Mouse (Mus musculus) frontal cortex, adult 2 months (tissue): ENCODE data around the gene Sel1l. TPM values are rescaled to one million over a fixed set of nuclear protein-coding genes. Genes with fewer than 3 reads are reported as not detected.
"Not testable (repeated sequence)": the region's sequence is repeated elsewhere in the genome, so short reads cannot be mapped to it uniquely, and the experiment has no call there.

Experiments used
- DNase-seq, 2 experiments: peaks; one replicate each; pipeline ENCODE4 v3.0.0; 2022; ENCODE audit warnings: low spot score in 1 of 2; ENCODE audit errors: extremely low spot score in 1 of 2
- polyA plus RNA-seq: library from polyadenylated mRNA; depleted of rRNA; stranded (reverse); fragments of >200 nt; gene quantifications from 2 replicates; pipeline ENCODE4 v1.2.3, GENCODE M21; 2012

Sel1l gene
- polyA plus RNA-seq, 1 experiment = 92.3 TPM

GRCm38 (mm10) chr12:91820461-91820860 is 28.5 kb downstream of the Sel1l start:
- DNase-seq = no peak

GRCm38 (mm10) chr12:91818726-91819125 is 30.2 kb downstream of the Sel1l start:
- no peak for DNase-seq

GRCm38 (mm10) chr12:91815990-91816389 is 33.0 kb downstream of the Sel1l start:
- peak in 1 of 2 experiments; percentile 74 for DNase-seq

GRCm38 (mm10) chr12:91815552-91815951 is 33.4 kb downstream of the Sel1l start:
- DNase-seq = no peak

DNA sequence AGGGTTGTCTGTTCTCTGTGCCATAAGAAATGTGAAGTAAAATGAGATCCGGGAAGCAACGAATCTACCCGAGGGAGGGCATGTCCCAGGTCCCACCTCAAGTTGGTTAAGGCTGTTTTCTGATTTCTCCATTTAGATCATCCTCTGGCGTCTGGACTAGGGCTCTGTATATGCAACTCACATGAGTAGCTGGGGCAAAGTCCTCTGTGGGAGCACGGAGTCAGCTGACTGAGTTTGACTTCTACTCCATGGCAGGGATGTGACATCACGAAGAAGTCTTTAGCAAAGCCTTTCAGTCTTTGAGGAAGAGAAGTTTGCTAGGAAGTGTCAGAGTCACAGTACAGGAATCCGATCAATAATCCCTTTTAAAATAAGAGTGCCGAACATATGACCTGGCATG is 40.0 kb downstream of the Sel1l start:
- no peak for DNase-seq

DNA sequence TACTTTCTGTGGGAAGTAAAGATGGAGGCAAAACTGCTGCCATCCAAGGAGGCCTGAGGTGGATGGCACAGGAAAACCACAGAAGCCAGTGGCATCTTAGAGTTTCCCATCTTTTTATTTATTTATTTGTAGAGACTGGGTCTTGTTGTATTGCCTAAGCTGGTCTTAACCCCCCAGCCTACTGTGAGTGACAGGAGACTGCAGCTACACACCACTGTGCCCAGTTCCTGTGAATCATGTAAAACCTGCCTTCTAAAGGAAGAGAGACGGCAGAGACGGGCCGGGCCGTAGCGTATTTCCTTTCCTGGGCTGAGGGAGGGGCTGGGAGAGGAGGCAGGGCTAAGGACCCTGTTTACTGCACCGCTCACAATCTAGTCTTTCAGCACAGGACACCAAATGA is 41.2 kb downstream of the Sel1l start:
- DNase-seq = no peak

- no peak for DNase-seq
Measured at GRCm38 (mm10) chr12:91807095-91807494, 41.9 kb downstream of the Sel1l start.

DNA sequence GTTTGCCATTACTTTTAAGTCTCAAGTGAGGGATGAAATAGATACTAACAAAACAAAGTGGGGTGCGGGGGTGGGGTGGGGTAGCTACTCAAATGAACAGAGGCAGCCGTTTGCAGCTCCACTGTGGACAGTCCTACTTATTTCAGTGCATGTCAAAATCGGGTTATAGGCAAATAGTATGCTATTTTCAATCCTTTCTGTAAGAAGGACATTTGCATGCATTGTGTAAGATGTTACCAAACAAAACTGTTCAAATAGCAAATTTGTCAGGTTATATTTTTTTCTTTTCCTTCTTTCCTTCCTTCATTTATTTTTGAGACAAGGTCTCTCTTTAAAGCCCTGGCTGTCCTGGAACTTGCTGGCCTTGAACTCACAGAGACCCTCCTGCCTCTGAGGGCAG is 44.7 kb downstream of the Sel1l start:
- no peak for DNase-seq

DNA sequence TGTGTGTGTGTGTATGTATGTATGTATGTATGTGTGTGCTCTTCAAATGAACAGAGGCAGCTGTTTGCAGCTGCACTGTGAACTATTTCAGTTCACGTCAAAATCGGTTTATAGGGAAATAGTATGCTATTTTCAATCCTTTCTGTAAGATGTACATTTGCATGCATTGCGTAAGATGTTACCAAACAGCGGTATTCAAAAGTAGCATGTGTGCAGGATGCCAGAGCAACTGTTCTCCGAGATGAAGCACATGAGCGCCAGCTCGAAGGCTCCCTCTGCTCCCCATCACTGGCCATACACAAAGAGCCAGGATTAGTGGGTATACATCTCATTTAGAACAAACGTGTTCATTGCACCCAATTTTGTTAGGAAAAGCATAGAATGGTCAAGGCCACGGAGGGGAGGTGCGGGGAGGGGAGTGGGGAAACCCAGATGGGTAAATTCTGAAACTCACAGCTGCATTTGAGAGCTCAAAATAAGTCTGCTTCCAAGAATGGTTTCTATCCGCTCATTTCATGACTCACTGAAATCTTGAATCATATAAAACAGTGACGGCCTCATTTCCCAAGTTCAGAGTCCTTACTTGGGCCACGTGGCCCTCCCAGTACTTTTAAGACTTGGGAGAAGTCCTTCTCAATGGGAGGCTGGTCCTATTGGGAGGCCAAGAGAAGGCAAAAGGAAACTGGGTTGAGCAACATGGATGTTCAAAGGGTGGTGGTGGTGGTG is 45.6 kb downstream of the Sel1l start:
- DNase-seq = peak; percentile 62 to 68

DNA sequence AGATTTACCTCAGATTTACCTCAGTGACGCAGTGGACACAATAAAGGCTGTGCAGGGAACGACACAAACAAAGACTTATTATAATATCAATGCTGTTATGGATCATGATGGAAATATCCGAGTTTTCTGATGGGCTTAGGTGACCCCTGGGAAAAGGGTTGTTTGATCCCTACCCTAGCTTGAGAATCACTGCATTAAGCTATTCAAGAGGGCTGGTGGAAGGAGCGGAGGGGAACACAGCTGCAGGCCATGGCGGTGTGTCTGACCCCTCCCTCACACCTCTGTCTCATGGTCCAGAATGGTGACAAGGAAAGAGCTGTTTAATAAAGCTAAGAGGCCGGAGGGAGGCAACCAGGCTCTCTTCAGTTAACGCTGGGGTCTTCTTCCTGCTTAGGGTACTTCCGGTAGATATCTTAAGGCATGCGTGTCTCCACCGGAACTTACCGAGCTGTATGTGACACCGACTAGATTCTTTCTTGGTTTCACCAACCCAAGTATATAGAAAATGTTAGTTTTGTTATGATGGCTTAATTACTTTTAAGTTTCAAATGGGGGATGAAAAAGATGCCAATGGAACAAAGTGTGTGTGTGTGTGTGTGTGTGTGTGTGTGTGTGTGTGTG is 46.3 kb downstream of the Sel1l start:
- no peak for DNase-seq

GRCm38 (mm10) chr12:91800861-91801385 is 48.0 kb downstream of the Sel1l start:
- no peak for DNase-seq

GRCm38 (mm10) chr12:91799821-91800335 is 49.1 kb downstream of the Sel1l start:
- no peak for DNase-seq

DNA sequence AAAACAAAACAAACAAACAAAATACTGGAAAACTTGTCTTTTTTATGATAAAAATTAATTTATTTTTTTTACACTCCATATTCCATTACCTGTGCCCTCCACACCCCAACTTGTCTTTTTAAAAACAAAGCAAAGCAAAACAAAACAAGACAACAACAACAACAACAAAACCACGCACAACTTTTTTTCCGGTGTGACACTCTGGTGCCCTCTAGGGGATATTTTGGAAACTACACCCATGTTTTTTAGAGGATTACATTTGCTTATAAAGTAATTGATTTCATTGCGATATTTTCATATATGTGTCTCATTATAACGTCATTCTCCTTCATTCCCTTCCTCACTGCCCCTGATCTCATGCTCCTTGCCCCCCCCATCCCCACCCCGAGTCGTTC is 49.6 kb downstream of the Sel1l start:
- DNase-seq = peak in 1 of 2 experiments; percentile 74

DNA sequence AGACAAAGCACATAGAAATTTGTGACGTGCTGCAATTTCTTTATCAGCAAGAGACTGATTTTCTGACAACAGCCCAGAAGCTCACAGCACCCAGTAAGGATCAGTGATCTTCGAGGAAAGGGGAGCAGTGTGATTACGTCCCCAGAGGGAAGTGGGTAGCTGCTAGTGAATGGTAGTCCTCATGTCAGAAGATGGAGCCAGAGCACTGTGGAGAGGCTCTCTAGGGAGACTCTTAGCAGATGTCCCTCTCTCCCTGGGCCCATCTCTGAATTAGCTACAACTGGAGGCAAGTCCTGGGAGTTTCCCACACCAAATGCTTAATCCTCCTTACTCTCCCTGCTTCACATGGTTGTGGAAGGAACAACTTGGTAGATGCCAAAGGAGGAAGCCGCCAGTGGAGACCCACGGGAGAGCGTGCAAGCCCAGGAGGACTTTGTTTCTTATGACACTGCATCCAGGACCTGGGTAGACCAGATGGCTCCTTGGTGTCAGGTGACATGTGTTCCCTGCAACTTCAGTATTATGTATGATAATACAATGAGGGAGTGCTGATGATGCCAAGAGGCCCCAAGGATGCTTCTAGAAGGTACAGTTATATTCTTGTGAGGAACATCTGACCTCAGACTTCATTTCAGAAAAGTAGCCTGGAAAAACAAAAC is 50.1 kb downstream of the Sel1l start:
- no peak for DNase-seq

- DNase-seq = no peak
Measured at GRCm38 (mm10) chr12:91796774-91797173, 52.2 kb downstream of the Sel1l start.

DNA sequence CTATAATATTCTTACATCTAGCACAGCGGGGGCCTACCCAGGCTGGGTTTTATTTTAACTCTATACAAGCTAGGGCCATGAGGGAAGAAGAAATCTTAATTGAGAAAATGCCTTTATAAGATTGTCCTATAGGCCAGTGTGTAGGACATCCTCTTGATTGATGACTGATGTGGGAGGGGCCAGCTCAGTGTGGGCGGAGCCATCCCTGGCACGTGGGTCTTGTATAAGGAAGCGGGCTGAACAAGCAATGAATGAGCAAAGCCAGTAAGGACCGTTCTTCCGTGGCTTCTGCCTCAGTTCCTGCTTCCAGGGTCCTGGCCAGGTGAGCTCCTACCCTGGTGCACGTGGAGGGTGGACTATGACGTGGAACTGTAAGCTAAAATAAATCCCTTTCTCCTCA is 55.7 kb downstream of the Sel1l start:
- DNase-seq = no peak

GRCm38 (mm10) chr12:91791822-91792221 is 57.1 kb downstream of the Sel1l start:
- no peak for DNase-seq

- DNase-seq = peak; percentile 46 to 84
Measured at GRCm38 (mm10) chr12:91789801-91790200, 59.2 kb downstream of the Sel1l start.

- DNase-seq = not testable (repeated sequence)
Measured at GRCm38 (mm10) chr12:91788446-91788845, 60.5 kb downstream of the Sel1l start.

DNA sequence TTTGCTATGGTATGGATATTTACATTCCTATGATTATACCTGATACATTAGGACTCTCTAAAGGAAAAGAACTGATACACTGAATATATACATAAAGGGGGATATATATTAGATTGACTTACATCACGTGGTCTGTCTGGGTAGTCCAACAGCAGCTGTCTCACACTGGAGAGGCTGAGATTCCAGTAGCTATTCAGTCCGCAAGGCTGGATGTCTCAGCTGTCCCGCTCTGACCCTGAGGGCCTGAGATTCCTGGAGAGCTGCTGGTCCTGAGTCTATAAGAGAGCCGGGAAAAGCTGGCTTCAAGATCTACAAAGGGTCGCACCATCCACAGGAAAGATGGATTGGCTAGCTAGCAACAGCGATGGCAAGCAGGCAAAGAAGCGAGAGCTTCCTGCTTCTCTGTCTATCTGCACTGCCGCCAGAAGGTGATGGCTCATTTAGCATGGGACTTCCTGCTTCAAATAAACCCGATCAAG is 61.0 kb downstream of the Sel1l start, which contains the start of gene Ston2:
TSS of gene Ston2 (minus strand) at position 429 of the 479 bp plus-strand sequence.
- DNase-seq = no peak

- DNase-seq = no peak
Measured at GRCm38 (mm10) chr12:91786355-91786754, 62.6 kb downstream of the Sel1l start.
